Mouse (Mus musculus) stomach, postnatal 0 days (tissue): Measurements from ENCODE around the gene Tnfsf8. TPM values are rescaled to one million over a fixed set of nuclear protein-coding genes. Genes with fewer than 3 reads are reported as not detected.

Experiments
- ATAC-seq: fragments of 200-750 bp; cut with Nextera tagmentation; 2 replicates; pipeline ENCODE4 v1.8.0; 2017; ENCODE audit not compliant: low FRiP score, low TSS enrichment
- DNase-seq: peaks from one replicate; pipeline ENCODE4 v3.0.0-alpha.2; 2016; ENCODE audit warnings: low spot score
- H3K27ac ChIP-seq: fragments of 300-500 bp; sonication (generic); replicated peaks from 2 replicates; pipeline ENCODE4 v1.5.1; 2014; ENCODE audit warnings: mild to moderate bottlenecking, control low read depth
- H3K27me3 ChIP-seq: fragments of 300-500 bp; sonication (generic); 2 replicates; pipeline ENCODE4 v1.6.1; 2014; ENCODE audit warnings: low read length; ENCODE audit not compliant: control insufficient read depth, insufficient read depth
- H3K36me3 ChIP-seq: fragments of 300-500 bp; sonication (generic); 2 replicates; pipeline ENCODE4 v1.6.1; 2014; ENCODE audit warnings: low read length, mixed read lengths; ENCODE audit not compliant: control insufficient read depth, insufficient read depth
- H3K4me1 ChIP-seq: fragments of 300-500 bp; sonication (generic); replicated peaks from 2 replicates; pipeline ENCODE4 v1.6.1; 2014; ENCODE audit warnings: antibody characterized with exemption; ENCODE audit not compliant: control insufficient read depth, insufficient read depth
- H3K4me2 ChIP-seq: fragments of 300-500 bp; sonication (generic); replicated peaks from 2 replicates; pipeline ENCODE4 v1.6.1; 2014; ENCODE audit warnings: low read depth, mild to moderate bottlenecking, control low read depth, moderate library complexity
- H3K4me3 ChIP-seq: fragments of 300-500 bp; sonication (generic); 2 replicates; pipeline ENCODE4 v1.5.1; 2014; ENCODE audit warnings: low read depth, low read length, control low read depth
- H3K9ac ChIP-seq: fragments of 300-500 bp; sonication (generic); 2 replicates; pipeline ENCODE4 v1.6.1; 2014; ENCODE audit warnings: mild to moderate bottlenecking, low read length, control low read depth, mixed read lengths
- H3K9me3 ChIP-seq: fragments of 300-500 bp; sonication (generic); 2 replicates; pipeline ENCODE4 v1.6.1; 2016; ENCODE audit warnings: low read length; ENCODE audit not compliant: control insufficient read depth
- CTCF ChIP-seq: IDR thresholded peaks from 2 replicates; pipeline ENCODE4 v1.5.1; 2016; ENCODE audit warnings: antibody characterized with exemption, low read depth, mild to moderate bottlenecking, moderate library complexity
- EP300 ChIP-seq: optimal IDR thresholded peaks from 2 replicates; pipeline ENCODE3; 2016; ENCODE audit warnings: antibody characterized with exemption
- WGBS: fragments of 180-500 bp; shearing (Covaris S2); extraction: QIAGEN DNeasy Blood & Tissue Kit; methylation state at CpG from one replicate; pipeline ENCODE4 v1.1.7; 2014; 5-methylcytosine and 5-hydroxymethylcytosine counted together
- polyA plus RNA-seq: library from polyadenylated mRNA; unstranded; fragments of >200 nt; fragmentation: Nextera tagmentation; extraction: Ambion mirVana; gene quantifications from 2 replicates; pipeline ENCODE4 v1.2.1, GENCODE M21; 2015

Gene Tnfsf8
- polyA plus RNA-seq, 1 experiment from 2014 or later = not detected

GRCm38 (mm10) chr4:63862092-63862697 is 1.0 kb upstream of the Tnfsf8 start:
- TF ChIP-seq CTCF (no peak), EP300 (no peak)
- Histone ChIP-seq H3K4me2 (no peak overlapping the region), H3K4me3 (no peak overlapping the region), H3K27ac (no peak overlapping the region), H3K9ac (no peak overlapping the region), H3K27me3 (no peaks in the 10 kb centered on the region), H3K4me1 (no peaks in the 10 kb centered on the region), H3K9me3 (no peaks in the 10 kb centered on the region), H3K36me3 (no peaks in the 10 kb centered on the region)
- ATAC-seq (no peak), DNase-seq (no peak)
- WGBS = 30% methylated on average over 4 of the region's 4 CpGs

- no peaks in the 10 kb centered on the region for H3K9me3 ChIP-seq
- no peaks in the 10 kb centered on the region for H3K36me3 ChIP-seq
- no peaks in the 10 kb centered on the region for H3K4me1 ChIP-seq
- no peak overlapping the region for H3K4me3 ChIP-seq
- no peaks in the 10 kb centered on the region for H3K27me3 ChIP-seq
- WGBS = 92% methylated on average over 5 of the region's 5 CpGs
- TF ChIP-seq CTCF (no peak), EP300 (no peak)
- no peak overlapping the region for H3K4me2 ChIP-seq
- ATAC-seq (no peak), DNase-seq (no peak)
- no peak overlapping the region for H3K27ac ChIP-seq
- H3K9ac ChIP-seq = no peak overlapping the region
Observed at GRCm38 (mm10) chr4:63860236-63860635, 911 bp downstream of the Tnfsf8 start.

- Histone ChIP-seq H3K36me3 (no peaks in the 10 kb centered on the region), H3K27me3 (no peaks in the 10 kb centered on the region), H3K9me3 (no peaks in the 10 kb centered on the region), H3K9ac (no peak overlapping the region), H3K4me2 (no peak overlapping the region), H3K27ac (no peak overlapping the region), H3K4me1 (no peaks in the 10 kb centered on the region), H3K4me3 (no peak overlapping the region)
- no peak for DNase-seq
- WGBS = 51% methylated on average over 4 of the region's 4 CpGs
- ATAC-seq = no peak
- TF ChIP-seq EP300 = no peak
- no peak for TF ChIP-seq CTCF
Observed at GRCm38 (mm10) chr4:63859785-63860203, 1.4 kb downstream of the Tnfsf8 start.

- no peak for ATAC-seq
- 93% methylated on average over 7 of the region's 7 CpGs for WGBS
- Histone ChIP-seq H3K9me3 (no peaks in the 10 kb centered on the region), H3K4me2 (no peak overlapping the region), H3K27me3 (no peaks in the 10 kb centered on the region), H3K4me1 (no peaks in the 10 kb centered on the region), H3K36me3 (no peaks in the 10 kb centered on the region), H3K27ac (no peak overlapping the region), H3K9ac (no peak overlapping the region), H3K4me3 (no peak overlapping the region)
- DNase-seq = no peak
- TF ChIP-seq CTCF = no peak
- no peak for TF ChIP-seq EP300
Observed at GRCm38 (mm10) chr4:63858646-63859224, 2.4 kb downstream of the Tnfsf8 start.

- H3K4me3 ChIP-seq = no peak overlapping the region
- no peak for DNase-seq
- H3K9me3 ChIP-seq = no peaks in the 10 kb centered on the region
- TF ChIP-seq CTCF (no peak), EP300 (no peak)
- no peak overlapping the region for H3K4me2 ChIP-seq
- no peaks in the 10 kb centered on the region for H3K4me1 ChIP-seq
- no peaks in the 10 kb centered on the region for H3K27me3 ChIP-seq
- no peak overlapping the region for H3K27ac ChIP-seq
- ATAC-seq = no peak
- H3K9ac ChIP-seq = no peak overlapping the region
- H3K36me3 ChIP-seq = no peaks in the 10 kb centered on the region
- WGBS = 80% methylated on average over 6 of the region's 6 CpGs
Observed at GRCm38 (mm10) chr4:63856764-63857163, 4.4 kb downstream of the Tnfsf8 start.

GRCm38 (mm10) chr4:63853782-63854386 is 7.3 kb downstream of the Tnfsf8 start:
- ATAC-seq (no peak), DNase-seq (no peak)
- Histone ChIP-seq H3K4me2 (no peak overlapping the region), H3K27ac (no peak overlapping the region), H3K9me3 (no peaks in the 10 kb centered on the region), H3K27me3 (no peaks in the 10 kb centered on the region), H3K9ac (no peak overlapping the region), H3K4me1 (no peaks in the 10 kb centered on the region), H3K36me3 (no peaks in the 10 kb centered on the region), H3K4me3 (no peak overlapping the region)
- TF ChIP-seq EP300 = no peak
- TF ChIP-seq CTCF = no peak
- WGBS = 59% methylated on average over 1 of the region's 1 CpGs
